Mouse (Mus musculus) layer of hippocampus, adult 2 months (tissue): ENCODE data around the gene Nab2. TPM values are rescaled to one million over a fixed set of nuclear protein-coding genes. Genes with fewer than 3 reads are reported as not detected.
A peak's percentile ranks its signal among the peaks of the same experiment; 100 is the strongest.

Experiments
- DNase-seq, 2 experiments: peaks; one replicate each; pipeline ENCODE4 v3.0.0; 2022; ENCODE audit warnings: low spot score in 2 of 2
- H3K27ac ChIP-seq: fragments of 200-600 bp; 2 replicates; pipeline ENCODE4 v1.8.1; 2022
- H3K4me3 ChIP-seq: fragments of 200-600 bp; 2 replicates; pipeline ENCODE4 v1.8.1; 2022; ENCODE audit warnings: mild to moderate bottlenecking
- CTCF ChIP-seq: fragments of 200-600 bp; conservative IDR thresholded peaks from 2 replicates; pipeline ENCODE4 v1.8.1; 2022; ENCODE audit warnings: antibody characterized with exemption, mild to moderate bottlenecking, moderate library complexity
- total RNA-seq, 2 experiments: library from RNA; stranded (reverse); gene quantifications; 2 replicates each; pipeline ENCODE4 v1.2.3; 2021

Nab2 gene
- total RNA-seq, 2 experiments from 2014 or later, result 44.0 to 44.4 TPM

DNA sequence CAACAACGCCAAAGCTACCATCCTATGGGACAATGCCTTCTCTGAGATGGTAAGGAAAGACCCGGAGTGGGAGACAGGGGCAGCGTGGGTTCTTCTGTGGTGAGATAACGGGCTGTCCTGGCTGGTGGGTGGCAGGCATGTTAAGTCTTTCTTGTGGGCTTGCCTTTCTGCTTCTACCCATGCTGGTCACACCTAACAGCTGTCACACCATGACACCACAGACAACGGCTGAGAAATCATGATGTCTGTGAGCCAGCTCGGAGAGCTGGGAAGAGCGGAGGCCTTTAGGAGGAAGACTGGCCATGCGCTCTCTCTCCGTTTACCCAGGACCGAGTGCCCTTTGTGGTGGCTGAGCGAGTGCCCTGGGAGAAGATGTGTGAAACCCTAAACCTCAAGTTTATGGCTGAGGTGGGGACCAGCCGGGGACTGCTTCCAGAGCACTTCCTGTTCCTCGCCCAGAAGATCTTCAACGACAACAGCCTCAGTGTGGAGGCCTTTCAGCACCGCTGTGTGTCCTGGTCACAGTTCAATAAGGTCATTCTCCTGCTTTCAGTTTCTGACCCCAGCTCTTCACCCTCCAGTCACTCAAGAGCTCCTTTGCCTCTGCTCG is 13.3 kb downstream of the Nab2 start:
- Histone ChIP-seq H3K4me3 (no peak overlapping the region), H3K27ac (no peak overlapping the region)
- no peak for TF ChIP-seq CTCF
- no peak for DNase-seq

DNA sequence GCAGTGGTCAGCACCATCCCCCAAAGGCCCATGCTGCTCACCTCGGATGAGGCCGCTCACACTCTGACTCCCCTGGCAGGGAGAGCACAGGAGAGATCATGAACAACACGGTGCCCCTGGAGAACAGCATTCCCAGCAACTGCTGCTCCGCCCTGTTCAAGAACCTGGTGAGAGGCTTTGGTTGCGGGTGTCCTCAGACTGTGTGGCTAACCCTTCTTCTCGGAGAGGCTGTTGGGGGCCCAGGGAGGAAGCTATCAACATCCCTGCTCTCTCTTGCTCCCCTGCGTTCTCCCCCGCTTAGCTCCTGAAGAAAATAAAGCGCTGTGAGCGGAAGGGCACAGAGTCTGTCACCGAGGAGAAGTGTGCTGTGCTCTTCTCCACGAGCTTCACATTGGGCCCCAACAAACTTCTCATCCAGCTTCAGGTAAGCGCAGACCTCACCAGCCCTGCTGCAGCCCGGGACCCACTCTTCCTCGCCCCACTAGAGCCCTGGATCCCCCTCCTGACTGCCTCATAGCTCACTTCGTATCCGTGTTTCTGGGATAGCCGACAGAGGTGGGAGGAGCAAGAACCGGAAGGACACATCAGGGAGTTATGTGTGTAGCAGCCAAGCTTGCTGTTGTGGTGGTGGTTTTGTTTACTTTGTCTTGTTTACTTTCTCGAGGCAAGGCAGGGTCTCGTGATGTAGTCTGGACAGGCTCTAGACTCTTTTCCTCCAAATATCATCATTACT is 15.3 kb downstream of the Nab2 start:
- TF ChIP-seq CTCF, result no peak
- no peak for DNase-seq
- Histone ChIP-seq H3K27ac (no peak overlapping the region), H3K4me3 (no peak overlapping the region)

DNA sequence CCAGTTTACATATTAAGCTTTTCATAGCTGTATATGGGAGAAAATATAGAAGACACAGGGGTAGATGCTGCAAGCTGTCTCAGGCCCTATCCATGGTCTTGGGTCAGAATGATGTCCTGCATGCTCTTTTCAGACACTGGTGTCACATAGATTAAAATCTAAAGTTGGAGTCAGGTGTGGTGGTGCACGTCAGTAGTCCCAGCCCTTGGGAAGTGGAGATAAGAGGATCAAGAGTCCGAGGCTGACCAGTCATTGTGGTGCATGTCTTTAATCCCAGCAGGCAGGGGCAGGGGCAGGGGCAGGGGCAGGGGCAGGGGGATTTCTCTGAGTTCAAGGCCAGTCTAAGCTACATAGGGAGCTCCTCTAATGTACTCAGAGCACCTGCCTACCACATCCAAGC is 22.6 kb downstream of the Nab2 start:
- no peak for DNase-seq
- TF ChIP-seq CTCF, result no peak
- no peak overlapping the region for H3K4me3 ChIP-seq
- H3K27ac ChIP-seq, result no peak overlapping the region

DNA sequence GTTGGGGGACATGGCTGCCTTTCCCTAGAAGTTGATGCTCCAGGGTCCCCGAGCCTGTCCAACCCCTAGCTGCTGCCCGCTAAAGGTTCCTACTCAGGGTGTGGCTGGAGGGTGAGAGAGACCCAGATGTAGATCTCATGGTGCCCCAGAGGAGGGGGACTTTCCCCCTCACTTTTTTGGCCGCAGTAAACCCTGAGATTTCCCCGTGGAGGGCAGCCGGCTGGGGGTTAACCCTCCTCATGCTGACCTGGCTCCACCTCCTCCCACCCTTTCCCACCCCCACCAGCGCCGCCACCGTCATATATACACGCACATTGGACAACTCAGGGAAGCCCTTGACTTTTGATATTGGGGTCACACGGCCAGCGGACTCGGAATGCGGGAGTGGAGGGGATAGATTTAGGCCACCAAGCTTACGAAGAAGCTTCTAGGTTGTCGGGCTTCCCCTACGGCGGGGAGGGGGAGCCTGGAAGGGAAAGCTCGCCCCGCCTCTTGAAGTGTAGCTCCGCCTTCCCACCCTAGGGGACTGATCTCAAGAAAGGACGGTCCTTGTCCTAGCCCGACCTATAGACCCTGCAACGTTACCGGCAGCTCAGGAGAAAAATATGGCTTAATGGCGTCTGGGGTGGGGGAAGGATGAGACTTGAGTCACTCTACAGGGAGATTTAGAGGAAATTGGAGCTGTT is 24.7 kb downstream of the Nab2 start:
- TF ChIP-seq CTCF, result no peak
- Histone ChIP-seq H3K4me3 (peak overlapping the region; percentile 51), H3K27ac (peak overlapping the region; percentile 84)
- DNase-seq, result no peak

DNA sequence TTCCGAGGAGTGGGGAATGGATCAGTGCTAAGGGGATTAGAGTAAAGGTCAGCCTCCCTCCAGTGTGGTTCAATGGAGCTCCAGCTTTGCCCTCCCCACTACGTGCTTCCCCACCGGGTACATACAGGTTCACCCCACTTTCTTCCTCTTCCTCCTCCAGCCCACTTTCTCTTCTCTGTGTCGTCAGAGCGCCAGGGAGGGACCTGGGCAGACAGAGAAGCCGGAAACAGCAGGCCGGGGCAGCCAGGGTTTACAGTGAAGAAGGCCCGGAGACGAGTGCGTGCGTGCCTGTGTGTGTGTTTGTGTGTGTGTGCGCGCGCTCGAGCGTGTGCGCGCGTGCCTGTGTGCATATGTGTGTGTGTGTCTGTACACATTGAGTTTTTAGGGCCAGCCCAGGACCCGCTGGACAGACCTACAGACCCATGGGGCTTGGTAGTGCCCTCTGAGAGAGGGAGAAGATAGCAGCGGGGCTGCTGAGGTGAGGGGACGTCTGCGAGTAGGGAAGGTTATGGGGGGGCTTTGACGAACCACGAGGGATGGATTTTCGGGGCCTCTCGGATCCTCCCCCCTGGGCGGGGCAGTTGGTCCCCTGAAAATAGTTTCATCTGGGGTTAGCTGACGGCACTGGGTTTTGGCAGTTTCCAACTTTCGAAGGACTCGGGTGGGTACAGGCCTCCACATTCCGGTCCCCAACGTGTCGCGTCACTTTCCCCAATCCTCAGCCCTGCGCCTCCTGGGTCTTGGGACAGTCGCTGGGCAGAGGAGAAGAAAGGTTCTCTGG is 25.4 kb downstream of the Nab2 start, which contains the start of gene Stat6:
Gene Stat6, plus strand, starts transcription at position 215 of the 781 bp plus-strand sequence.
- H3K27ac ChIP-seq, result peak within 1 kb of the TSS; percentile 84

DNA sequence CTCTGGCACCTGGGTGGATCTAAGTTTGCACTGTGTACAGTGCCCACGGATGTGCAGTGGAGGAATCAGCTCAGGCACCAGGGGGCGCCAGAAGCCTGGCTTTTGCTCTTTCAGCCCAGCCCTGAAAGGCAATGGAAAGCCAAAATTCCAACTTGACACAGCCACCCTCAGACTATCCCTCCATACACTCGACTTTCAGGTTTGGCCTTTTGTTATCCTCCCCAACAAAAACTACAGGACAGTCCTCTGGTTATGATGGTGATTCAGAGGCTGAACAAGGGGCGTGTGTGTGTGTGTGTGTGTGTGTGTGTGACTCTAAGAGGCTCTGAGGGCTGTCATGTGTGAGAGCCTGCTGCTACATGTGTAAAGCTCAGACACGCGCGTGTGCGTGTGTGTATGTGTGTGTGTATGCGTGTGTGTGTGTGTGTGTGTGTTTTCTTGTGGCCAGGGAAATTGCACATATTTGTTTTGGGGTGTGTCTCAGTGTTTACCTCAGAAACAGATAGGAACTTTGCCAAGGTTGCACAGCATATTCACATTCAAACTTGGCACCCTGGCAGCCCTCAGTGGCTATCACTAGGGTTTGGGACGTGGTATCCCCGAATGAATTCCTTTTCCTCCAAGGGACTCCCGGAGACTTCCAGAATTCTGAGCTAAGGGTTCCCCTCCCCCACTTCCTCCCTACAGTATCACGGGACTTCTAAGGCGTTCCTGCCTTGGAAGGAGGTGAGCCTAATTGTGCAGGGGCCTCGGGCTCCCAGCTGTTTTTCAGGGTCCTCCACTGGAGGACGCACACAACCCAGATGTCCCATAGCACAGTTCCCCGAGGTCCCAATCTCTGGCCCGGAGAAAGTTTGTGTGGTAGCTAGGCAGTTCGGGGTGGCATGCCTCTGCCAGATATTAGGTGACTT is 26.3 kb downstream of the Nab2 start:
- peak; percentile 80 to 88 for DNase-seq
- Histone ChIP-seq H3K27ac (peak overlapping the region; percentile 84), H3K4me3 (peak overlapping the region; percentile 51)
- TF ChIP-seq CTCF, result peak; percentile 94

More for the DNA sequence above, 25.4 kb downstream of the Nab2 start, which contains the start of gene Stat6:
- peak within 1 kb of the TSS; percentile 51 for H3K4me3 ChIP-seq
- no peak for DNase-seq
- no peak for TF ChIP-seq CTCF

DNA sequence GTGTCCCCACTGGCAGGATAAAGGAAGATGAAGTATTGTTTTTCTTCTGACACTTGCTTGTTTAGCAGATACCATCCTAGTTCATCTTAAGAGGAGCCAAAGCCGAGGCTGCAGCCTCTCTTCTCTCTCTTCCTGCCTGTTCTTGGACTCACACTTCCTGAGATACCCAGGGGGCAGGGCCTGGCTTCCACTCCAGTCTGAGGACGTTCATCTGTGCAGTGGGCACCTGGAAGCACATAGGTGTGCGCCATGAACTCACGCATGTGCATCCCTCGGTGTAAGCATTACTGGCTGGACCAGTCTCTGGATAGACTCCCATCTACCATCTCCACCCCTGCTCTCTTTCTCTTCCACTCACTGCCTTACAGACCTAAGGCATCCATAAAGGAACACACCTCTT is 27.9 kb downstream of the Nab2 start:
- Histone ChIP-seq H3K4me3 (no peak overlapping the region), H3K27ac (no peak overlapping the region)
- DNase-seq, result no peak
- TF ChIP-seq CTCF, result no peak

DNA sequence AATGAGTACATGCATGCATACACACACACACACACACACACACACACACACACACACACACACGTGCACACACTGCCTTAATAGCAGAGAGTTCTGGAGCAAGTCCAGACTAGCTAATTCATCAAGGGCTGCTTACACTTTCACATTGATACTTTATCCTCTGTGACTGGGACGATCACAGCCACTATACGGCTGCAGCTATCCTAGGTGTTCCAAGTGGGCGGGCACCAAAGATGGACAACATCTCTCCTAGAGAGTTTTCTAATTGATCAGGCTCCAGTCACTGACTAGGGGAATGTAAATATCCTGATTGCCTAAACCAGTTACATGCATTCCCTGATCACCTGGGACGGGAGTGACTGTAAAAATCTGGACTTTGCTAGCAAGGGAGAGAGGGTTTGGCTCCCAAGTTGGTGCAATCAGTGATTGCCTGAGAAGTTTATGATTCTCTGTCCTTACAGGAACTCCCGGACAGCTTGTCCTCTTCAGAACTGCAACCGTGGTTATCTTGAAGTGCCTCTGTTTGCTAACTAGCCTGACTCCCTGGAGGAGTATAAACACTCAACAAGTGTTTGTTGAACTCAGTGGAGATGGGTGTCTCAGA is 35.6 kb downstream of the Nab2 start:
- DNase-seq, result no peak
- TF ChIP-seq CTCF, result no peak
- Histone ChIP-seq H3K4me3 (no peak overlapping the region), H3K27ac (no peak overlapping the region)

DNA sequence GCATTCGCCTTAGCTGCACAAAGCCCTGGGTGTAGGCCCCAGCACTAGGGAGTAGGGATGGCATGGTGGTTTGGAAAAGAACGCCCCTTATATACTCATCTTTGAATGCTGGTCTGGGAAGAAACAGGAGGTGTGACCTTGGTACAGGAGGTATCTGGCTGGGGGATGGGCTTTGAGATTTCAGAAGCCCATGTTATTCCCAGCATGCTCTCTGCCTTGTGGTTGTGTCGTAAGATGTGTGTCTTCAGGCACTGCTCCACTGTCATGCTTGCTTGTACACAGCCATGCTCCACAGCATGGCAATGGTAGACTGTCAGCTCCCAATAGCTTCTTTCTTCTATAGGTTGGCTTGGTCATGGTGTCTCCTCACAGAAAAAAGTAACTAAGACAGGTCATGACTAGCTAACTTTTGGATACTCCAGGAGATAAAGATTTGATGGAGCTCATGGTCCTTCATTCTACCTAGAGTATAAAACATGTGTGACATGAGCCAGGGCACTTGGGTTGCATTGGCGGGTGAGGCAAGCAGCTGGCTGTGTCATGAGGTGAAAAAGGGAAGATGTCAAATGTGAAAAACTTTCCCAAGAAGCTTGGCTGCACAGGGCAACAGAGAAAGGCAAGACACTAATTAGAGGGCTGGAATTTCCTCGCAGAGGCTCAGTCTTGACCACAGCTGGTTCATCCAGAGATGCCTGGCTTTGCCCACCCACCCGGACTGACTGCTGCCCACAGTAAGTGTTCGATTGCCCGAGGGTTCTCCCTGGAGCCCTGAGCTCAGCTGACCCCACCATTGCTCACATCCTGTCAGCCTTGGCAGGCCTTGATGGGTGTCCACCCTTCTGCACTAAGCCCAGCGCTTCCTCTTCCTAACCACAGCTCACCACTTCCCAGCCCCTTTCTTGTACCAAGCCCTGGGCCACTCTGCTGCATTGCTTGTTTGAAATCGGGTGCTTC is 36.8 kb downstream of the Nab2 start:
- no peak for DNase-seq
- TF ChIP-seq CTCF, result no peak
- Histone ChIP-seq H3K4me3 (no peak overlapping the region), H3K27ac (no peak overlapping the region)

DNA sequence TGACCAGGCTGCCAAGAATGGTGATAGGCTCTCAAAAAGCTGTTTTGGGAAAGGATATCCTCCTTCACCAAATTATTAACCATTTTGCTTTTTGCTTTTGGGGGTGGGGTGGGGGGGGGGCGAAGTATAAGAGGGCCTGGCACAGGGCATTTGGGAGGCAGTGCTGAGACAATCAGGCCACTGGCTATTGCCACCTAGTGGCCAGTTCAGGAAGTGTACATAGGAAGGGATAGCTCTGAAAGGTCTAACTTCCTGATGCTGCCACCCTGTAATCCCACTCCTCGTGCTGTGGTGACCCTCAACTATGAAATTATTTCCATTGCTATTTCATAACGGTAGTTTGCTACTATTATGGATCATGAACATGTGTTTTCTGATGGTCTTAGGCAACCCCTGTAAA is 41.9 kb downstream of the Nab2 start:
- TF ChIP-seq CTCF, result peak; percentile 80
- Histone ChIP-seq H3K27ac (no peak overlapping the region), H3K4me3 (no peak overlapping the region)
- DNase-seq, result peak in 1 of 2 experiments; percentile 60
